Mouse (Mus musculus) spleen, adult 18-20 months (tissue): Measurements from ENCODE around the gene Bspry.
"Not testable (repeated sequence)": the region's sequence is repeated elsewhere in the genome, so short reads cannot be mapped to it uniquely, and the experiment has no call there.

Source experiments
- DNase-seq, 2 experiments: peaks; one replicate each; pipeline ENCODE4 v3.0.0; 2022; ENCODE audit warnings: mixed read lengths in 2 of 2

Bspry gene

GRCm38 (mm10) chr4:62479937-62480708, at the start of gene Bspry:
TSS of gene Bspry (plus strand) at chr4:62480053.
- DNase-seq: peak; percentile 42 to 64

GRCm38 (mm10) chr4:62430678-62431077, 49.2 kb upstream of the Bspry start:
- no peak for DNase-seq

- DNase-seq: no peak
Measured at GRCm38 (mm10) chr4:62431522-62431921, 48.3 kb upstream of the Bspry start.

DNA sequence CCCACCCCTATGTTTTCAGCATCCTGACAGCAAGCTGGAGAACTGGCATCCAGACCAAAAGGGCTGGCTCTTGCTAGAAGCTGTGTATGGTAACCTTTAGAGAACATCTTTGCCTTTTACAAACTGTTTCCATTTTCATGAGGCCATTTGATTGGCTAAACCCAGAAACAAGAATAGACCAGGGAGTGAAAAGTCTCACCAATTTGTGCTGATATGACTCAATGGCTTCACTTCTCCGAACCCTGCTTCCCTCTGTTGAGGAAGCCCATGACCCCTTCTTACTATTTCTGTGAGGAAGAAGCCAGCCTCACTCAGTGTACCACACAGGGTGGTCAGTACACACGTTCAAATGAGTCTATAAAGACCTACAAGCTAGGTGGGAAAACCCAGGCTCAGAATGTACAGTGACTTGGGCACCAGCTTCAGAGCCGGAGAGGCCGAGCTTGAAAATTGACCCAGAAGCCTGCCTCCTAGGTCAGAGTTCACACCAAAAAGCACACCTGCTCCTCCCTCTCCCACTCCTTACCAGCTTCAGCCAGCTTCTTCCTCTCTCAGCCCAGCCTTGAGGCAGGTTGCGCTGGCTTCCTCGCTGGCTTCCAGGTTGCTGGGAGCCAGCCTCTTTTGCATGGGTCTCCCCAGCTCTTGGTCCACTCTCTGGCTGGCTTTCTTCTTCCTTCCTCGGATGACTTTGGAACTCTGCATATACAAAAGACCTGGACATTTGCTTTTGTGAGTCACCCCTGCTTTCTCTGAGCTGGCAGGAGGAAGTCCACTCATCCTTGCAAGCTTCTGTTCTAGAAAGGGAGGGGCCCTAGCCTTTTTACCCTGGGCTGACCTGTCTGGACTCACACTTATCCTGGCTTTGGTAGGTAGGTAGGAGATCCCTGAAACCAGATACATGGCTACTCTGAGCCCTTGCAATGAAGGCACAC, 45.6 kb upstream of the Bspry start:
- DNase-seq: no peak

DNA sequence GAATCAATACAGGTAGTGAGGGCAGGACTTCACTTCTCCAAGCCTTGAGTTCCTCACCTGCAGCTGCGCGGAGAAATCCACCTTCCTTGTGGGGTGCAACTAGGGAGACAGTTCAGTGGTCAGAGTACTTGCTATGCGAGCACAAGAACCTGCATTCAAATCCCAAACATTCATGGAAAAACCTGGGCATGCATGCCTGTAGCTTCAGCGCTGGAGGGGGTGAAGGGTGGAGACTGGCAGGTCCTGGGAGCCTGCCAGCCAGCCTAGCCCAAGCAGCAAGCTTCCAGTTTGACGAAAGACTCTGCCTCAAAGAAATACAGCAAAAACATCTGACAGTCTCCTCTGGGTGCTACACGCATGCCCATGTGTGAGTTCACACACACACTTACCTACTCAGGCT, 44.8 kb upstream of the Bspry start, which contains the start of gene Rnf183:
Rnf183 (minus strand) TSS at position 172 of the 400 bp plus-strand sequence.
- no peak for DNase-seq

DNA sequence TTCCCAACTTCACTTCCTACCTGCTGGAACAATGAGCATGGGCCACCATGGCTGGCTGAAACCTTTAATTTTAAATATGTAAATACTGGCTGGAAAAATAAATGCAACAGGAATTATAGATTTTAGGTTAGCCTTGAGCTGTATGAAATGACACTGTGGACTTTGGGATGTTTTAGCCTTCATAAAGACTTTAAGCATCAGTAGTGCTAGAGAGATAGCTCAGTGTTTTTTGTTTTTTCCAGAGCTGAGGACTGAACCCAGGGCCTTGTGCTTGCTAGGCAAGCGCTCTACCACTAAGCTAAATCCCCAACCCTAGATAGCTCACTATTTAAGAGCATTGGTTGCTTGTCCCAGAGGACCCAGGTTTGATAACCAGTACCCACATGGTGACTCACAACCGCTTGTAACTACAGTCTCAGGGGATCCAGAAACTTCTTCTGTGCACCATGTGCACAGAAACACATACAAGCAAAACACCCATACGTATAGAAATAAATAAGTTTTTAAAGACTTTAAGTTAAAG, 42.5 kb upstream of the Bspry start:
- DNase-seq: no peak

DNA sequence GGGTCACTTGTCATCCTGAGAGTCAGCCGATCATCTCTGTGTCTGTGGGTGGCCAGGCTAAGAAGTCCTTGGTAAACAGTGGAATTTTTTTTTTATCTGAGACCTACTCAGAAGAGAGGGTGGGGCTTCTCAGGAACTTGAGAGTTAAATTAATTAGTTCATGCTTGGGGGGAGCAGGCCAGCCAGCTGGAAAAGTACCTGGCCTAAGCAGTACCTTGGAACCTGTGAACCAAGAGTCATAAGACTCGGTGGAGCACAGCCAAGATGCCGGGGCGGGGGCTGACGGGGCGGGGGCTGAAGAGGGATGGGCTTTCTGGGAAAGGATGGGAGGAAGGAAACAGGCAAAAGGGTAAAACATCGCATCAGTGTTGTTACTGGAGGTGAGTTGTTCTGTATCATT, 42.0 kb upstream of the Bspry start:
- DNase-seq: no peak

- DNase-seq: no peak
Measured at GRCm38 (mm10) chr4:62439793-62440192, 40.1 kb upstream of the Bspry start.

DNA sequence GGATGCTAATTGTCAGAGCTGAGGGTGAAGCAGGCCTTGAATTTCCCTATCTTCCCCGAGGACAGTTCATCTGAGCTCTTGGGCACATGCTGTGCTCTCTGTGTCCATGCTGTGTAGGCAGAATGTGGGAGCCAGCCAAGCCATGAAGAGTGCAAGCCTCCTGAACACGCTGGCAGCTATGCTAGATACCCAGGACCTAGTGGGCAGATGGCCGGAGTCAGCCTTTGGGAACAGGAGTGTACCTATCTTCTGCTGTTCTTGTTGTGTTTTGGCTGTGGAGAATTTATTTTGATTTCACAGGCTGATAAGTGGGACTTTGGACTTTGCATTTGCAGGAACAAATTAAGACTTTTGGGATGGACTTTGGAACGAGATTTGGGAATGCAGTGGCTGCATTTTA, 39.3 kb upstream of the Bspry start:
- DNase-seq: no peak

DNA sequence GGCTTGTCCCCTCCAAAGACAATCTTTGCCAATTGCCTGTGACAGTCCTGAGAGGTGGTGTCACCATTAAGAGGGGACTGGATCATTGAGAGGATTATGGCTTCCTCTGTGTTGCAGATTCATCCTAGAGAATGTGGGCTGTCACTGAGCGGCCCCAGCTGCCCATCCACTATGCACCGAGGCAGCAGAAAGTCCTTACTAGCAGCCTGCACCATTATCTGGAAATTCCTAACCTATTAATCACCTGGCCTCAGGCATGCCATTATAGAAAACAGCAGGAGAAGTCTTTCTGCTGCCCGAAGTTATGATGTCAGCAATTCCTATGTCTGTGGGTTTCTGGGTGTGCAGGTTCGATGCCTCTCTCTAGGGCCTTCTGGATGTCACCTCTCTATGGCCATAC, 38.9 kb upstream of the Bspry start:
- DNase-seq: no peak

GRCm38 (mm10) chr4:62454995-62455394, 24.9 kb upstream of the Bspry start:
- peak in 1 of 2 experiments; percentile 43 for DNase-seq

- DNase-seq: no peak
Measured at GRCm38 (mm10) chr4:62459081-62459480, 20.8 kb upstream of the Bspry start.

GRCm38 (mm10) chr4:62460348-62460747, 19.5 kb upstream of the Bspry start:
- DNase-seq: no peak

DNA sequence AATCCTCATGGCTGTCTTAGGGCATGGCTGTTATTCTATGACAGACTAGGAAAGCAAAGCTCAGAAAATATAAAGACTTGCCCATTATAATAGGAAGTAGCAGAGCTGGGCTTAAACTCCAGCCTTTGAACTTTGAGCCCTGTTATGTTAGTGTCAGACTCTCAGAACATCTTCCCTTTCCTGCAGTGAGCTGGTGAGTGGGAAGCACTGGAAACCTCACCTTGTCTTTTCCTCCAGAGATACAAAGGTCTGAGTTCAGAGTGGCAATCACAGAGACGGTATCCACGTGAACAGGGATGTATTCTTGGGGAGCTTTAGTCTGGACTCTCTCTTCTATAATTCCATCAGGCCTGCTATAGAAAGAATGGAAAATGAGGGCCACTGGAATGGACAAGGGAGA, 16.7 kb upstream of the Bspry start:
- no peak for DNase-seq

GRCm38 (mm10) chr4:62468158-62468557, 11.7 kb upstream of the Bspry start:
- DNase-seq: no peak

DNA sequence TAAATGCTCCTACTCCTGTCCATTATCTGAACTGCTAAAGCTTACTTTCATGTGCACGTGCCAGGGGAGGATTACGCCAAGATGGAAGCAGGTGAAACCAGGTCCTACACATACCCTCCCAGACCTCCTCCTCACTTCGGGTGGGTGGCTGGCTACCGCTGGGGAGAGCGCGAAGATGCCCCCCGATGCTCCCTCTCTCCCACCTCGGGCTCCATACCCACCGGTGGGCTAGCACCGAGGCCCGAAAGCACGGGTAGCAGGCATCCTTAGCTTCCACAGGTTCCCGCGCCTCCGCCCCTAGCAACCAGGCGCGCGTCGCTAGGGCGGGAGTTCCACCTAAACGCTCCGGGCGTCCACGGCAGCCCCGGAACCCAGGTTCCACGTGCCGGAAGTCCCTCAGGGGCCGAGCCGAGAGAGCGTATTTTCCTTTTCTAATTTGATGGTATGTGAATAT, 9.2 kb upstream of the Bspry start, which contains the start of gene Wdr31:
Wdr31 (minus strand) TSS at position 299 of the 454 bp plus-strand sequence.
- peak; percentile 50 to 74 for DNase-seq

DNA sequence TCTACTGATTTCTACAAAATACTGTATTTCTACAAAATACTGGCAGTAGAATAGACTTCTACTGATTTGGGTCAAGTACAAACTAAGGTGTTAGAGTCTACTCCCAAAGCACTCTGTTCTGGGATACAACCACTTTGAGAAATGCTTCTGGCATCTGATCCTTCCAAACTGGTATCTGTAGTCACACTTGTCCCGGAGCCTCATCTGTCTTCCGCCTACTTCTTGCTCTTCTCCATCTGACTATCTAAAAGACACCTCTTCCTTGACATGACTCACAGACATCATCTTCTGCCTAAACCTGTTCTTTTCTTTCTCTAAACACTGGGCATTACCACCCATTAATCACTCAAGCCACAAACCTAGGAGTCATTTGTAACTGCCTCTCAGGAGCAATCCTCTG, 7.8 kb upstream of the Bspry start:
- DNase-seq: no peak

GRCm38 (mm10) chr4:62475131-62475530, 4.7 kb upstream of the Bspry start:
- no peak for DNase-seq

DNA sequence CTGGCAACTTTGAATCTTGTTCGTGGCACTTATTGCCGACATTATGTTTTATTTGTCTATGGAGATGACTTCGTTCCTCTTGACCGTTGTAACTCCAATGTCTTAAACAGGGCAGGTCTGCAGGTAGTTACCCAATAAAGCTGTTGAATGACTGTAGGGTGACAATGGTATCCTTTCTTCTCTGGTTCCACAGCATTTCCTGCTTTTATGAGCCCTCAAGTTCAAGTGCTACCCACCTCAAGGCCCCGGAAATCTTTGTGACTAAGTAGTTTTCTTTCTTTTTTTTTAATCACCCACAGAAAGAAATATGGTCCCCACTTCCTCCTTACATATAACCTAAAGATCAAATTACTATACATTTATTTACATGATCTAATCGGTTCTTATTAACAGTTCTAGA, 4.1 kb upstream of the Bspry start:
- no peak for DNase-seq

- DNase-seq: no peak
Measured at GRCm38 (mm10) chr4:62477542-62478244, 2.2 kb upstream of the Bspry start.

DNA sequence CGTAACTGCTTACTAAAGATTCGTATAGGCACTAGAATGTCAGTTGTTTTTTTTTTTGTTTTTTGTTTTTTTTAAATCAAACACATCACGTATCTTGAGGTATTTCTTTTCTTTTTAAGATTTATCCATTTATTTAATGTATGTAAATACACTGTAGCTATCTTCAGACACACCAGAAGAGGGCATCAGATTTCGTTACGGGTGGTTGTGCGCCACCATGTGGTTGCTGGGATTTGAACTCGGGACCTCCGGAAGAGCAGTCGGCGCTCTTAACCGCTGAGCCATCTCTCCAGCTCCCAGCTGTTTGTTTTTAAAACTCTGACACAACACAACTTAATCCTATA, 288 bp upstream of the Bspry start:
- not testable (repeated sequence) for DNase-seq

GRCm38 (mm10) chr4:62480709-62481605, 1.1 kb downstream of the Bspry start:
- peak in 1 of 2 experiments; percentile 24 for DNase-seq
